Mouse (Mus musculus): ENCODE data around the gene Ksr1.

Gene Ksr1

GRCm38 (mm10) chr11:79122556-79122955 lies 23.7 kb downstream of the Ksr1 start:
- no peak for DNase-seq

DNA sequence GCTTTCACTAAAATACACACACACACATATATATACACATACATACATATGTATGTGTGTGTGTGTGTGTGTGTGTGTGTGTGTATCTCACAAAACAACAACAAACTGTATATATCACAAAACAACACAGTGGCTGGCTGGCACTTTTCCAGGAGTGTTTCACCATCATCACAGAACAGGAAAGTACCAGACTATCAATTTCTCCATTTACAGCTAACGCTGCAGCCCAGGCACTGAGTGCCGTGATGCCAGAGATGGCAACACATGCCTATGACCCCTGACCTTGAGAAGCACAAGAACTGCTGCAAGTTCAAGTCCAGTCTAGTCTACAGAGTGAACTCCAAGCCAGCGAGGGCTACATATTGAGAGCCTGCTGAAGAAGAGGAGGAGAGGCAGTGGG lies 26.1 kb downstream of the Ksr1 start:
- no peak for DNase-seq

DNA sequence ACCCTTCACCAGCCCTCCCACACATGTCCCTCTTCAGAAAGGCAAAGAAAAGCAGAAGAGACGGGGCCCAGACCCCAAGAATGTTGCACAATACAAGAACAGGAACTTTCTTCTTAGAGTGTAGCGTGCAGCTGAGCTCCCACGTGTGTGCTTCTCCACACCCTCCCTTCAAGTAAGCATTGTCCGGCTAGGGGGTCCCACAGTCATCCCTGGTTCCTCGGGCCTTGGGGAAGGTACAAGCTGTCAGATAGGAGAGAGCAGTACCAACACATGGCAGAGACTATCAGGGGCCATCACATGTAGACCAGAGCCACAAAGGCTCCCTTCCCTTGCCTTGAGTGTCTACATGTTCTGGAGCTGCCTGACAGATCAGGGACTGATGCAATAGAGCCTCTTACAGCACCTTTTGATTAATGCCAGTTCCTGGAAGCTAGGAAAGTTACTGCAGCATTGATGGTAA lies 27.3 kb downstream of the Ksr1 start:
- DNase-seq: no peak

DNA sequence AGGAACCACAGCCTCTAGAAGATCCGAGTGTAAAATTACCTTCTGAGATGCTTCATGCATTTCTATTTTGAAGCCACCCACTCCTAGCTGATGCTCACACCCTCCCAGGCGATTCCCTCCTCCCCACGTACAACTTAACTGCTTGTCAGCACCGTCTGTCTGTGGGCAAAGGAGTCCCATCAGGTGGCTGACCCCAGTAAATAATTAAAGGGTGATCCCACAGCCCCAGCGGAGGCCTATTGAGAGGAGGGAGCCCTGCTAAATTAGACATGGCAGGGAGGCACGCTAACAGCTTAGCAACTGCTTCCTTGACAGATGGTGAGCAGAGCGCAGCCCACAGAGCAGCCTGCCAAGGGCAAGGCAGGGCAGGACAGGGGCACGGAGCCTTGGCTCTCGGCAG lies 29.5 kb downstream of the Ksr1 start:
- DNase-seq: no peak

DNA sequence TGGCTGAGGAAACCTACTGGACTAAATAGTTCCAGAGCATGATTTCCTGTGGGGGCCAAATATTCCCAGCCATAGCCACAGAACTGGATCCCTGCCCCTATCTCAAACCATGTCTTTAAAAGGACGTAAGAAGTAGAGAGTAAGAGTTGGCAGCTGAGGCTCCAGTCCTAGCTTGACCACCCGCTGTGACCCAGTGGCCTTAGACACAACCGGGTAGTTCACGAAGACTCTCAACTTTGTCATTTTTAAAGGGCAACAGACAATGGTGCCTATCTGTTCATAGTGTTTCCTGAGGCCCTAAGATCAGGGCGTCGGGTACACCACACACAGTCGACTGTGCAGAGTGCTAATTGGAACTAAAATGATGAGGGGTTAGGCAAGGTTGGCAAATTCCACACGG lies 30.5 kb downstream of the Ksr1 start:
- no peak for DNase-seq

DNA sequence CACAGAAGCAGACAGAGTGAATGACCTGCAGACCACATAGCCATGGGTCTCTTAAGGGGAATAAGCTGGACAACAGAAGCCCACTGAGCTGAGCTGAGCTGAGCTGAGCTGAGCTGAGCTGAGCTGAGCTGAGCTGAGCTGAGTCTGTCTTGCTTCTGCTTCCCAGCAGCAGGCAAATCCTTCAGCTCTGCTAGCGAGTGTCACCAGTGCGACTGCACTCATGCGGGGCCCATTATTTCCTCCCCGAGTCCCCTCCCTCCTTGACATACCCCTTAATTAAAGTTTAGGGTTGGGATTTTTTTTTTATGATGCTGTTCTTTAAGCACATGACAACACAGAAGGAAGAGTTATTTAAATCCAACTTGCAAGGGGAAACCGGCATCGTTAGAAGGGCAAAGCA lies 32.1 kb downstream of the Ksr1 start:
- DNase-seq: no peak

GRCm38 (mm10) chr11:79113397-79113796 lies 32.8 kb downstream of the Ksr1 start:
- DNase-seq: no peak

GRCm38 (mm10) chr11:79112559-79113302 lies 33.5 kb downstream of the Ksr1 start:
- DNase-seq: no peak

DNA sequence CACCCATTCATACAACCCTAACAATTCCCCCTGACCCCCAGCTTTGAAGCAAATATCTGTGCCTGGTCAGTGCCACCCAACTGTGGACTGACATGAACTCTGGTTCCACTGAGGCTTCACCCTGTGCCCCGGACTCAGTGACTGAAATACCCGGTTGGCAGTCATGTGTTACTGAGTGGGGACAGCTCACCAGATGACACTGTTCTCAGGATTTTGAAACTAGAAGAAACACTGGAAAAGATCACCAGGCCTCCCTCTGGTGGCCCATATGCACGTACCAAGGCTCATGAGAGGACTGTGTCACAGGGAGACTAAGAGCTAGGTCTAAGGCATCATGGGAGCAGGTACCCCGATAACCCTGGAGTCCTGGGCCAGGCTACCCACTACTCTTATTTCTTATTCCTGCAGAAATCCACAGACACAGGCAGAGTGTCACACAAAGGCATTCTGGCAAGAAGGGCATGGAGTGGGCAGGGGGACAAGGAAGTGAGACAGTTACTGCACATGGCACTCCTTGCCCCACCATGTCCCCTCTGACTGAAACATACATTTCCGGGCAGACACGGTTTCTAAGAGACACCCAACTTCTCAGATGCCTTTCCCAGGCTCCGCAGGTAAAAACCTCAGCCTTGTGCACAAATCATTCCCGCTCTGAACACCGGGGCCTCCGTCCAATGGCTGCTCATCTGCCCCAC lies 34.2 kb downstream of the Ksr1 start:
- DNase-seq: no peak

GRCm38 (mm10) chr11:79110446-79110845 lies 35.8 kb downstream of the Ksr1 start:
- DNase-seq: no peak

DNA sequence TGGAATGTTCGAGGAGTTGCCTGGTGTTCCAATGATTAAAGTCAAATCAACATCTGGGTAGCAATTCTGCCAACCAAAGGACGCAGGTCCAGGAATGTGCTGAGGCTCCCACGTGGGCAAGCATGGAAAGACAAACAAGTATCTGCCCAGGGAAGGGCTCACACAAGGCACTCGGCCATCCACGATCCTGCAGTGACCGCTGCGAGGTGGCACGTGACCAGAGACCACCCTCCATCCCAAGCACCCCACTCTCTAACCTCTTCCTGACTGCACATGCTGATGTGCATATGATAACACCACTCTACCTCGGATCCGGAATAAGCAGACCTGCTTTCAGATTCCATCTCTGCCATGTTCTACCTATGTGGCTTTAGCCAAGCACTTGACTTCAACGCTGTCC lies 38.3 kb downstream of the Ksr1 start:
- no peak for DNase-seq

DNA sequence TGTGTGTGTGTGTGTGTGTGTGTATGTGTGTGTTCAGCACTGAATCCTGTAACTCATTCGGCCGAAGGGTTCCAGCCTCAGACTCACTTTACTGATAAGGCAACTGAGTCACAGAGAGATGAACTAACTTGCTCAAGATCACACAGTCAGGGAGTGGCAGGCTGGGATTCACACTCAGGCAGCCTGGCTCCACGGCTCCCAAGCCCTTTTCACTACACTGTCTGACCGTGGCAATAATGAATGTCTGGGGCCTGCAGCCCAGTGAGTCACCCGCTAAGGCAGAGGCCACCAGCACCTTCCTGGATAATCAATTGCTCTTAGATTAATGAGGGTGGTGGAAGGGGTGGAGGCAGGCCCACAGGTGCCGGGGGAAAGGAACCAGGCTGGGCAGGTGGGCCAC lies 41.2 kb downstream of the Ksr1 start:
- no peak for DNase-seq

GRCm38 (mm10) chr11:79104538-79104937 lies 41.7 kb downstream of the Ksr1 start:
- no peak for DNase-seq

DNA sequence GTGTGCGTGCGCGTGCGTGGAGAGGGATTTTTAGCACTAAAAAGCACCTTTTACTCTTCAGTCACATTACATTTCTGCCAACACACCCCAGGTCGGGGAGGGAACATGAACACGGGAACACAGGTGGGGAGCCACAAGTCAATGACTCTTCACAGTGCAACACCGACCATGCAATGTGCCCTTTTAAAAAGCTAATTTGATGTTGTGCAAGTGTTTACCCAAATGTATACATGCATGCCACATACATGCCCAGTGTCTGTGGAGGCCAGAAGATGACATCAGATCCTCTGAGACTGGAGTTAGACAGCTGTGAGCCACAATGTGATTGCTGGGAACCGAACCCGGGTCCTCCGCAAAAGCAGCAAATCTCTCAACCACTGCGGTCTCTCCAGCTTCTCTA lies 42.1 kb downstream of the Ksr1 start:
- DNase-seq: no peak

- no peak for DNase-seq
Measured at GRCm38 (mm10) chr11:79103461-79103869, 42.7 kb downstream of the Ksr1 start.

DNA sequence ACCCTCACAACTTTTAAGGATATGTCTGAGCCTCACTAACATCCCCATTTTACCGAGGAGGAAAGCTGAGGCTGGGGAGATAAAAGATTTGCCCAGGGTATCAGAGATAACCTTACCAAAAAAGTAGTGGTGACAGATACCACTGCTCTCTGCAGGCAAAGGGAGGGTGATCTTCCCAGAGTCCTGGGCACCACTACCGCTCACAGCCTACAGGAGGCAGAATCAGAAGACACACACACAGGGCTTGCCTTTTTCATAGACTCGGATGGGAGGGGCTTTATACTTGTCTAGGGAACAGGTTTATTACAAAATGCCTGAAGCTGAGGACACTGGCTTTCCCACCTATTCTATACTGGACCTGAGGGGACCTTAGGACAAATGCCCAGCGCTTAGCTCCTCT lies 43.9 kb downstream of the Ksr1 start:
- DNase-seq: no peak

DNA sequence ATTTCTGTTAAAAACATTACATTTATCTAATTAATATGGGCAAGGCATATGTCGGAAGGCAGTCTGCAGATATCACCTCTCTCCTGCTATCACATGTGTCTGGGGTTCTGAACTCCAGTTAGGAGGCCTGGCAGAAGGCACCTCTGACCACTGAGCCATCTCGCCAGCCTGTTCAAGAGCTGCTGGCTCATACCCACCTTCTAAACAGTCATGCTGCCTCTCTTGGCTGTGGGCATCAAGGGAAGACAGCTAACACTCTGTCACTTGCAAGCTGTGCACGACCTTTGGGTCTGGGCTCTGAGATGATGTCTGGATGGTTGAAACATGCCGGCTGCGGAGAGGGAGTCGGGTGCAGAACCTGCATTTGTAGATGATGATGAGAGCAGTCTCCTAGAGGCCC lies 44.6 kb downstream of the Ksr1 start:
- DNase-seq: no peak

DNA sequence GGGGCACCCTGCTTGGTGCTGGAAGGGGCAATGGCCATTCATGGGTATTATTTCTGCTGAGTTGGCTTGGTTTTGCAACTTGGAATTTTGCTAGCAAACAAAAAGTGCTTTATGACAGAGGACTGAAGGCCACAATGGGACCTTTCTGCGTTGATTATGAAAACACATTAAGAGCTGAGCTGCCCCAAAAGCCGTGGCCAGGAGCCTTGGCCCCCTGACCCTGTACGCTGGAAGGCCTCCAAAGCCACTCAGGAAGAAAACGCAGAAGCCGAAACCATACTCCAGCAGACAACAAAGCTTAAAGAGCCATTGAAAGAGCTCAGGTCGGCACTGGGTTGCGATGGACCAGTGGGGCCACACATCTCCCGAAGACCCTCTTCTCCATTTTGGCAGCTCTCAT lies 47.2 kb downstream of the Ksr1 start:
- DNase-seq: no peak

- DNase-seq: no peak
Measured at GRCm38 (mm10) chr11:79097736-79098135, 48.5 kb downstream of the Ksr1 start.

- no peak for DNase-seq
Measured at GRCm38 (mm10) chr11:79096673-79097072, 49.5 kb downstream of the Ksr1 start.

DNA sequence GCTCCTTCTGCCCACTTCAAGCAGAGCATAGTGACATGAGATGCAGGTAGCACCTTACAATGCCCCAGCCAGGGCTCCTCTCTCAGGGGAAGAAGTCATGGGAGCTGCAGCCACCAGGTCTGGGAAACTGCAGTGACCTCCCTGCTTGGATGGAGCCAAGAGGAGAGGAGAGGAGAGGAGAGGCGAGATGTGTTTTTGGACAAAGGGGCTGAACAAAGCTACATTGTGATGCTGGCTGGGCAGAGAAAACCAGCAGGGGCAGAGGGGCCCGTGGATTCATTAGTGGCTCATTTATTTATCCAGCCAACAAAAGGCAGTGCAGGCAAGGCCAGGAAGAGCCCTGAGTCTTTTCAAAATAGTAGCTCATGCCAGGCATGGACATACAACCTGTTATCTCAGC lies 50.5 kb downstream of the Ksr1 start:
- no peak for DNase-seq

DNA sequence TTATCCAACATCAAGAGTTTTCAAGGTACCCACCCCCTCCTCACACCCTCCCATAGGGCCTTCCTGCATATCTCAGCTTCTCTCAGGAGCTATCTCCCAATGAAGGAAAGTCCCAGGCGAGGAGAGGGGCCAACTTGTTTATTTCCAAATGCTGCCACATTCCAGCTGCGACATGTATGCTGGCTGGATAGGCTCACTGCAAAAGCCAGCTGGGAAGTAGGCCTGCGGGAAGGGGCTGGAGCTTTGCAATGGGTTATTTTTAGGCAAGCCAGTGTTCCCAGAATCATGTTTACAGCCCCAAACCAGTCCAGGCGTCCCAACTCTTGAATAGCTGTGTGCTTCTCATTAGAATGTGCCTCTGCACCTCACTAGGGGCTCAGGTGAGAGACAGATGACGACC lies 51.5 kb downstream of the Ksr1 start:
- DNase-seq: no peak

DNA sequence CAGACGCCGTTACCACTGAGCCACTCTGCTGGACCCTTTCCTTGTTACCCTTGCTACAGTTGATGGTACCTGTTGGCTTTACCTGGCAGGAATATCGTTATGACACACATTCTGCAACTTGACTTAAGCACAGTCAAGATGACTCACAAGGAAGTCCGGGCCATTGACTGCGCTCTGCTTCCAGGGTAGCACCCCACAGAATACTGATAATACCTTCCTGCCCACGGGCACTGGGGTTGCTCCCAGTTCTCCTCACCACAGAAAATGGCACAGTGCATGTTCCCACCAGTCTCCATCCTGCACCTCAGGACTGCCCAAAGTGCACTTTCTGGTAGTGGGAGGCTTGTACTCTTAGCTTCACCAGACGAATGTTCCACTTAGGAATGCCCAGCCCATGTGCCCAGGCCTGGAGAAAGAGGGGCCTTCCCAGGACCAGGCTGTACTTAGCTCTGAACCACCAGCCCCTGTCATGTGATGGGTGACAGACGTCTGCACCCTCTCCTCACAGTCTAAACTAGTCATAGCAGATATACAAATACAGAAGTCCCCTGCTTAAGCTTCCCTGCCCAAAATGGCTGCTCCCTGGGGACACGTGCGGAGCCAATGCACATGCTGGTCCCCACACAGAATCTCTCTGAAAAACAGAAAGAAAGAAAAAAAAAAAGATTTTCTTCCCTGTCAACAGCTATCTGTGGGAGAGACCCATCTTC lies 52.1 kb downstream of the Ksr1 start:
- no peak for DNase-seq

- no peak for DNase-seq
Measured at GRCm38 (mm10) chr11:79093386-79093906, 52.8 kb downstream of the Ksr1 start.

Data from liver (tissue).